Mouse (Mus musculus): ENCODE measurements around the gene Eps8l3.

Gene Eps8l3

GRCm38 (mm10) chr3:107895720-107896569, 18.9 kb downstream of the Eps8l3 start, which contains the start of gene Gstm5:
TSS of gene Gstm5 (plus strand) at chr3:107895821.
- CTCF ChIA-PET, result no interaction called here

- CTCF ChIA-PET, result no interaction called here
Measured at GRCm38 (mm10) chr3:107898691-107899090, 21.7 kb downstream of the Eps8l3 start.

GRCm38 (mm10) chr3:107900955-107901673, 24.1 kb downstream of the Eps8l3 start:
- CTCF ChIA-PET, result interaction anchor here (0.6 kb wide), 1 partner anchor 35 kb away, joined by 5 read pairs; no protein-coding TSS in a partner anchor

GRCm38 (mm10) chr3:107905942-107906341, 28.9 kb downstream of the Eps8l3 start:
- CTCF ChIA-PET, result no interaction called here

- CTCF ChIA-PET, result no interaction called here
Measured at GRCm38 (mm10) chr3:107916674-107917073, 39.6 kb downstream of the Eps8l3 start.

- CTCF ChIA-PET, result interaction anchor here (1.0 kb wide), 1 partner anchor 19 kb away, joined by 3 read pairs; no protein-coding TSS in a partner anchor
Measured at GRCm38 (mm10) chr3:107917097-107917496, 40.1 kb downstream of the Eps8l3 start.

GRCm38 (mm10) chr3:107917783-107918408, 40.9 kb downstream of the Eps8l3 start:
- CTCF ChIA-PET, result interaction anchor here (1.0 kb wide), 1 partner anchor 20 kb away, joined by 3 read pairs; no protein-coding TSS in a partner anchor

- CTCF ChIA-PET, result no interaction called here
Measured at GRCm38 (mm10) chr3:107920348-107920747, 43.3 kb downstream of the Eps8l3 start.

- CTCF ChIA-PET, result no interaction called here
Measured at GRCm38 (mm10) chr3:107925335-107925734, 48.3 kb downstream of the Eps8l3 start.

- CTCF ChIA-PET, result no interaction called here
Measured at GRCm38 (mm10) chr3:107927841-107928240, 50.8 kb downstream of the Eps8l3 start.

- CTCF ChIA-PET, result no interaction called here
Measured at GRCm38 (mm10) chr3:107928691-107929090, 51.7 kb downstream of the Eps8l3 start.

- CTCF ChIA-PET, result no interaction called here
Measured at GRCm38 (mm10) chr3:107929243-107929642, 52.2 kb downstream of the Eps8l3 start.

GRCm38 (mm10) chr3:107929731-107930130, 52.7 kb downstream of the Eps8l3 start:
- CTCF ChIA-PET, result no interaction called here

- CTCF ChIA-PET, result no interaction called here
Measured at GRCm38 (mm10) chr3:107931134-107931533, 54.1 kb downstream of the Eps8l3 start.

GRCm38 (mm10) chr3:107931670-107932069, 54.6 kb downstream of the Eps8l3 start, which contains the start of gene Gstm7:
TSS of gene Gstm7 (minus strand) at chr3:107931817.
- CTCF ChIA-PET, result no interaction called here

- CTCF ChIA-PET, result no interaction called here
Measured at GRCm38 (mm10) chr3:107932128-107932527, 55.1 kb downstream of the Eps8l3 start.

- CTCF ChIA-PET, result interaction anchor here (0.6 kb wide), 1 partner anchor 55 kb away, joined by 3 read pairs; no protein-coding TSS in a partner anchor
Measured at GRCm38 (mm10) chr3:107935268-107935667, 58.2 kb downstream of the Eps8l3 start.

- CTCF ChIA-PET, result interaction anchor here (0.6 kb wide), 1 partner anchor 55 kb away, joined by 3 read pairs; no protein-coding TSS in a partner anchor
Measured at GRCm38 (mm10) chr3:107935888-107936287, 58.9 kb downstream of the Eps8l3 start.

- CTCF ChIA-PET, result no interaction called here
Measured at GRCm38 (mm10) chr3:107939403-107939802, 62.4 kb downstream of the Eps8l3 start.

GRCm38 (mm10) chr3:107939830-107940229, 62.8 kb downstream of the Eps8l3 start:
- CTCF ChIA-PET, result no interaction called here

- CTCF ChIA-PET, result no interaction called here
Measured at GRCm38 (mm10) chr3:107940524-107940923, 63.5 kb downstream of the Eps8l3 start.

- CTCF ChIA-PET, result no interaction called here
Measured at GRCm38 (mm10) chr3:107941261-107941660, 64.2 kb downstream of the Eps8l3 start.

Data from spleen, embryonic (tissue).